Mouse (Mus musculus) intestine, embryonic 15.5 days (tissue): ENCODE results near the gene Smap1. TPM values are rescaled to one million over a fixed set of nuclear protein-coding genes. Genes with fewer than 3 reads are reported as not detected.

ENCODE experiments used
- ATAC-seq: fragments of 200-750 bp; cut with Nextera tagmentation; 2 replicates; pipeline ENCODE4 v1.8.0; 2017; ENCODE audit warnings: moderate TSS enrichment, moderate library complexity
- H3K27ac ChIP-seq: fragments of 300-500 bp; sonication (generic); 2 replicates; pipeline ENCODE4 v1.5.1; 2015; ENCODE audit warnings: mild to moderate bottlenecking, inconsistent platforms
- H3K27me3 ChIP-seq: fragments of 300-500 bp; sonication (generic); replicated peaks from 2 replicates; pipeline ENCODE4 v1.6.1; 2015; ENCODE audit warnings: inconsistent platforms
- H3K36me3 ChIP-seq: fragments of 300-500 bp; sonication (generic); 2 replicates; pipeline ENCODE4 v1.6.1; 2015; ENCODE audit warnings: inconsistent platforms
- H3K4me1 ChIP-seq: fragments of 300-500 bp; sonication (generic); replicated peaks from 2 replicates; pipeline ENCODE4 v1.6.1; 2015; ENCODE audit warnings: inconsistent platforms
- H3K4me2 ChIP-seq: fragments of 300-500 bp; sonication (generic); replicated peaks from 2 replicates; pipeline ENCODE4 v1.6.1; 2015; ENCODE audit warnings: mild to moderate bottlenecking, inconsistent platforms
- H3K4me3 ChIP-seq: fragments of 300-500 bp; sonication (generic); replicated peaks from 2 replicates; pipeline ENCODE4 v1.5.1; 2015; ENCODE audit warnings: inconsistent platforms
- H3K9ac ChIP-seq: fragments of 300-500 bp; sonication (generic); 2 replicates; pipeline ENCODE4 v1.6.1; 2015; ENCODE audit warnings: inconsistent platforms
- H3K9me3 ChIP-seq: fragments of 300-500 bp; sonication (generic); 2 replicates; pipeline ENCODE4 v1.6.1; 2016; ENCODE audit warnings: inconsistent platforms
- WGBS: fragments of 180-500 bp; shearing (Covaris S2); methylation state at CpG from one replicate; pipeline ENCODE4 v1.1.7; 2015; 5-methylcytosine and 5-hydroxymethylcytosine counted together
- polyA plus RNA-seq: library from polyadenylated mRNA; unstranded; fragments of >200 nt; fragmentation: Nextera tagmentation; extraction: Ambion mirVana; gene quantifications from 2 replicates; pipeline ENCODE4 v1.2.1, GENCODE M21; 2015

Smap1 gene
- polyA plus RNA-seq, 1 experiment from 2014 or later, result 43.1 TPM

GRCm38 (mm10) chr1:23944076-23944475, 22.0 kb upstream of the Smap1 start:
- Histone ChIP-seq H3K27ac (no peak overlapping the region), H3K4me3 (no peak overlapping the region), H3K4me1 (no peaks in the 10 kb centered on the region), H3K36me3 (no peaks in the 10 kb centered on the region), H3K9ac (no peak overlapping the region), H3K27me3 (no peaks in the 10 kb centered on the region), H3K9me3 (no peaks in the 10 kb centered on the region), H3K4me2 (no peak overlapping the region)
- WGBS, result 93% methylated on average over 1 of the region's 1 CpGs
- no peak for ATAC-seq

- ATAC-seq, result no peak
- no peaks in the 10 kb centered on the region for H3K4me1 ChIP-seq
- no peak overlapping the region for H3K4me3 ChIP-seq
- 81% methylated on average over 3 of the region's 3 CpGs for WGBS
- H3K27ac ChIP-seq, result no peak overlapping the region
- no peaks in the 10 kb centered on the region for H3K9me3 ChIP-seq
- no peaks in the 10 kb centered on the region for H3K27me3 ChIP-seq
- no peak overlapping the region for H3K4me2 ChIP-seq
- H3K9ac ChIP-seq, result no peak overlapping the region
- H3K36me3 ChIP-seq, result no peaks in the 10 kb centered on the region
Observed at GRCm38 (mm10) chr1:23943146-23943940, 21.2 kb upstream of the Smap1 start.

GRCm38 (mm10) chr1:23935408-23935762, 13.3 kb upstream of the Smap1 start:
- no peaks in the 10 kb centered on the region for H3K36me3 ChIP-seq
- no peaks in the 10 kb centered on the region for H3K27me3 ChIP-seq
- no peak overlapping the region for H3K27ac ChIP-seq
- ATAC-seq, result no peak
- H3K4me3 ChIP-seq, result no peak overlapping the region
- no peak overlapping the region for H3K4me2 ChIP-seq
- H3K9ac ChIP-seq, result no peak overlapping the region
- 27% methylated on average over 4 of the region's 4 CpGs for WGBS
- no peaks in the 10 kb centered on the region for H3K9me3 ChIP-seq
- H3K4me1 ChIP-seq, result no peaks in the 10 kb centered on the region

GRCm38 (mm10) chr1:23934669-23935407, 12.7 kb upstream of the Smap1 start:
- H3K9me3 ChIP-seq, result no peaks in the 10 kb centered on the region
- no peaks in the 10 kb centered on the region for H3K4me1 ChIP-seq
- H3K36me3 ChIP-seq, result no peaks in the 10 kb centered on the region
- no peak overlapping the region for H3K4me3 ChIP-seq
- no peak for ATAC-seq
- H3K9ac ChIP-seq, result no peak overlapping the region
- H3K27ac ChIP-seq, result no peak overlapping the region
- H3K27me3 ChIP-seq, result no peaks in the 10 kb centered on the region
- H3K4me2 ChIP-seq, result no peak overlapping the region
- WGBS, result 52% methylated on average over 8 of the region's 8 CpGs

- Histone ChIP-seq H3K9me3 (no peaks in the 10 kb centered on the region; the same call in 1 of the 2 replicates), H3K27ac (no peak overlapping the region), H3K4me3 (no peak overlapping the region), H3K4me2 (no peak overlapping the region), H3K4me1 (no peaks in the 10 kb centered on the region), H3K36me3 (no peaks in the 10 kb centered on the region), H3K27me3 (no peaks in the 10 kb centered on the region), H3K9ac (no peak overlapping the region)
- ATAC-seq, result no peak
- WGBS, result 91% methylated on average over 6 of the region's 6 CpGs
Observed at GRCm38 (mm10) chr1:23929410-23929809, 7.3 kb upstream of the Smap1 start.

GRCm38 (mm10) chr1:23928371-23928770, 6.3 kb upstream of the Smap1 start:
- no peak for ATAC-seq
- Histone ChIP-seq H3K27me3 (no peaks in the 10 kb centered on the region), H3K9ac (no peak overlapping the region), H3K4me2 (no peak overlapping the region), H3K9me3 (no peaks in the 10 kb centered on the region; the same call in 1 of the 2 replicates), H3K4me1 (no peaks in the 10 kb centered on the region), H3K27ac (no peak overlapping the region), H3K4me3 (no peak overlapping the region), H3K36me3 (no peaks in the 10 kb centered on the region)
- 91% methylated on average over 3 of the region's 3 CpGs for WGBS

- Histone ChIP-seq H3K9me3 (no peaks in the 10 kb centered on the region; the same call in 1 of the 2 replicates), H3K36me3 (no peaks in the 10 kb centered on the region), H3K4me3 (no peak overlapping the region), H3K27ac (no peak overlapping the region), H3K4me1 (peaks cover 3% of the 10 kb centered on the region; the same call in 1 of the 2 replicates), H3K9ac (no peak overlapping the region), H3K4me2 (no peak overlapping the region), H3K27me3 (no peaks in the 10 kb centered on the region)
- no peak for ATAC-seq
- 78% methylated on average over 7 of the region's 7 CpGs for WGBS
Observed at GRCm38 (mm10) chr1:23923779-23924708, 1.9 kb upstream of the Smap1 start.

GRCm38 (mm10) chr1:23922530-23922884, 390 bp upstream of the Smap1 start:
- no peaks in the 10 kb centered on the region; the same call in 1 of the 2 replicates for H3K9me3 ChIP-seq
- no peaks in the 10 kb centered on the region for H3K27me3 ChIP-seq
- 30% methylated on average over 9 of the region's 9 CpGs for WGBS
- no peak for ATAC-seq
- H3K4me1 ChIP-seq, result peaks cover 3% of the 10 kb centered on the region; the same call in 1 of the 2 replicates
- H3K27ac ChIP-seq, result no peak overlapping the region
- no peaks in the 10 kb centered on the region for H3K36me3 ChIP-seq
- H3K4me2 ChIP-seq, result peak overlapping the region; percentile 52
- H3K9ac ChIP-seq, result no peak overlapping the region
- H3K4me3 ChIP-seq, result peak overlapping the region; percentile 95

GRCm38 (mm10) chr1:23920275-23920674, 1.8 kb downstream of the Smap1 start:
- Histone ChIP-seq H3K4me3 (no peak overlapping the region), H3K36me3 (no peaks in the 10 kb centered on the region), H3K4me2 (peak overlapping the region; percentile 81; the same call in 1 of the 2 replicates), H3K9me3 (no peaks in the 10 kb centered on the region), H3K27ac (no peak overlapping the region), H3K27me3 (no peaks in the 10 kb centered on the region), H3K9ac (no peak overlapping the region), H3K4me1 (peaks cover 3% of the 10 kb centered on the region; the same call in 1 of the 2 replicates)
- WGBS, result 27% methylated on average over 2 of the region's 2 CpGs
- ATAC-seq, result no peak

GRCm38 (mm10) chr1:23919086-23919485, 3.0 kb downstream of the Smap1 start:
- no peak overlapping the region for H3K4me3 ChIP-seq
- peaks cover 3% of the 10 kb centered on the region; the same call in 1 of the 2 replicates for H3K4me1 ChIP-seq
- ATAC-seq, result no peak

GRCm38 (mm10) chr1:23915483-23915882, 6.6 kb downstream of the Smap1 start:
- Histone ChIP-seq H3K9me3 (no peaks in the 10 kb centered on the region), H3K36me3 (no peaks in the 10 kb centered on the region), H3K4me2 (no peak overlapping the region), H3K27me3 (no peaks in the 10 kb centered on the region), H3K4me3 (no peak overlapping the region), H3K27ac (no peak overlapping the region), H3K4me1 (peaks cover 3% of the 10 kb centered on the region; the same call in 1 of the 2 replicates), H3K9ac (no peak overlapping the region)
- WGBS, result 87% methylated on average over 4 of the region's 4 CpGs
- no peak for ATAC-seq

More at GRCm38 (mm10) chr1:23919086-23919485, 3.0 kb downstream of the Smap1 start:
- 89% methylated on average over 4 of the region's 4 CpGs for WGBS
- Histone ChIP-seq H3K9ac (no peak overlapping the region), H3K27ac (no peak overlapping the region), H3K9me3 (no peaks in the 10 kb centered on the region), H3K4me2 (no peak overlapping the region), H3K27me3 (no peaks in the 10 kb centered on the region), H3K36me3 (no peaks in the 10 kb centered on the region)

- ATAC-seq, result no peak
- Histone ChIP-seq H3K9me3 (no peaks in the 10 kb centered on the region), H3K27ac (no peak overlapping the region), H3K36me3 (no peaks in the 10 kb centered on the region), H3K4me1 (no peaks in the 10 kb centered on the region), H3K9ac (no peak overlapping the region), H3K4me2 (no peak overlapping the region), H3K4me3 (no peak overlapping the region), H3K27me3 (no peaks in the 10 kb centered on the region)
- 77% methylated on average over 2 of the region's 2 CpGs for WGBS
Observed at GRCm38 (mm10) chr1:23912988-23913387, 9.1 kb downstream of the Smap1 start.
